Mouse (Mus musculus) bone marrow macrophage, adult 2 months (primary cell): ENCODE measurements around the gene Cd46. TPM values are rescaled to one million over a fixed set of nuclear protein-coding genes. Genes with fewer than 3 reads are reported as not detected.

Experiments used
- H3K27ac ChIP-seq: 2 replicates; pipeline ENCODE4 v1.5.1; 2012; ENCODE audit warnings: low read depth, low read length; ENCODE audit not compliant: insufficient read depth
- H3K4me1 ChIP-seq: 2 replicates; pipeline ENCODE4 v1.6.1; 2012; ENCODE audit warnings: low read length; ENCODE audit not compliant: control insufficient read depth, insufficient read depth
- H3K4me3 ChIP-seq: 2 replicates; pipeline ENCODE4 v1.5.1; 2012; ENCODE audit warnings: mild to moderate bottlenecking, low read length, moderate library complexity; ENCODE audit not compliant: insufficient read depth
- CTCF ChIP-seq: IDR thresholded peaks from 2 replicates; pipeline ENCODE4 v1.5.1; 2012; ENCODE audit warnings: low read depth, mild to moderate bottlenecking, low read length, moderate library complexity
- POLR2A ChIP-seq: IDR thresholded peaks from 2 replicates; pipeline ENCODE4 v1.6.1; 2012; ENCODE audit warnings: mild to moderate bottlenecking, low read depth, low read length, borderline replicate concordance
- polyA plus RNA-seq: library from polyadenylated mRNA; stranded (reverse); fragments of >200 nt; gene quantifications from 2 replicates; pipeline ENCODE4 v1.2.4, GENCODE M21; 2012; ENCODE audit not compliant: missing spikeins, insufficient read depth, insufficient read length

Gene Cd46
- polyA plus RNA-seq, 1 experiment, result 2.9 TPM

GRCm38 (mm10) chr1:195091699-195092219, 290 bp downstream of the Cd46 start:
- 0 out of 2 replicates have a peak overlapping the region, but pooled peaks have one; percentile 20 for H3K27ac ChIP-seq
- TF ChIP-seq CTCF (no peak), POLR2A (no peak)
- peak overlapping the region; percentile 70 for H3K4me3 ChIP-seq
- H3K4me1 ChIP-seq, result no peaks in the 10 kb centered on the region

DNA sequence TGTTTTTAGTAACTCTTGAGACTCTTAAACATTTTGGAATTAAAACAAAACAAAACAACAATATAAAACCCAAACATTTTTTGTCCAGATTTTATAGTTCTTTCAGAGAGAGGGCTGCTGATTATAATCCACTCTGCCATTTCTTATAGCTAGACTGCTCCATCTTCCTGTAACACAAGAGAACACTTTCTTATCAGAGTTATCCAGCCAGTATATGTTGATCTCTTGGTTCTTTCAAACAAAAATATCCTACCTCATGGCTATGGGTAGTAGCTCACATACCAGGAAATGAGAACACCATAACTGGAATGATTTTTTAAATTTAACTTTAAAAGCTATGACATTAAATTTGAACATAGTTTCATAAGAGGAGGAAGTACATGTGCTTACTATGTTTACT, 9.9 kb downstream of the Cd46 start:
- Histone ChIP-seq H3K27ac (no peak overlapping the region), H3K4me3 (no peak overlapping the region), H3K4me1 (no peaks in the 10 kb centered on the region)
- TF ChIP-seq POLR2A (no peak), CTCF (no peak)

DNA sequence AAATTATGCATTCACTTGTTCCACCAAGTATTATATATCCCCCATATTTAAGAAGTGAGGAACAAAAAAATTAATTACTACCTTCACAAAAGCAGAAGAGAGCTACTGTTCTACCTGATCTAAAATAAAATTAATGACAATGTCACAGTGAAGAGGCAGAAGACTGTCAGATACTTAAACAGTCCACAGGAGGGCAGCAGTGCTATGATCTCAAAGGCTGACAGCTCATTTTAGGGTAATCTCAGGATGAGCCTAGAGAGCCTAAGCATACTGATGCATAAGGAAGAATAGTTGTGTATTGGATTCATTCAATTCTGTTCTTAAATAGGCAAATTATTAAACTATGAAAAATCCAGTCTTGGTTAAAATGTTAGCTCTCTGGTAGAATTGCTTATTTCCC, 51.6 kb downstream of the Cd46 start:
- H3K4me1 ChIP-seq, result peaks cover 24% of the 10 kb centered on the region
- H3K4me3 ChIP-seq, result no peak overlapping the region
- TF ChIP-seq CTCF, result no peak
- TF ChIP-seq POLR2A, result no peak
- no peak overlapping the region for H3K27ac ChIP-seq

DNA sequence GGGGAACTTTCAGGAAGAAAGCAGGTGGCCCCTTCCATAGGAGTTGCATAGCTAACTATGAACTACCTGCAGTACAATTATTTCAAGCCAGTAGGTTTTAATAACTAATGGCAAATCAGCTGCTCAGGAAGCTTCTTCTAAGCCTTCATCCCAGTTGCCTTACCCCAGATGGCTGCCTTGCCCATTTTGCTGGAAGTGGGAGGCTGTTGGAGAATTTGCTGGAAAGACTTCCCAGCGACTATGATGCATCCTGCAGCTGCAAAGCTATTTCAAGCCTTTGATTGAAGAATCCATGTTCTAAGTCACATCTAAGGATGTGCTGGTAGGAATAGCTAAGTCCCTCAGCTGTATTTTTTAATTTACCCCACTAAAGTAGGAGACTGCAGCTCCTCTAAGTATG, 53.7 kb downstream of the Cd46 start:
- no peak overlapping the region for H3K4me3 ChIP-seq
- no peak overlapping the region for H3K27ac ChIP-seq
- TF ChIP-seq CTCF (no peak), POLR2A (no peak)

GRCm38 (mm10) chr1:195037985-195038384, 54.1 kb downstream of the Cd46 start:
- Histone ChIP-seq H3K4me1 (peaks cover 45% of the 10 kb centered on the region), H3K27ac (no peak overlapping the region), H3K4me3 (no peak overlapping the region)
- TF ChIP-seq POLR2A (no peak), CTCF (no peak)

More for the DNA sequence above, 53.7 kb downstream of the Cd46 start:
- peaks cover 41% of the 10 kb centered on the region for H3K4me1 ChIP-seq

GRCm38 (mm10) chr1:195037483-195037882, 54.6 kb downstream of the Cd46 start:
- Histone ChIP-seq H3K4me1 (peaks cover 50% of the 10 kb centered on the region), H3K4me3 (no peak overlapping the region), H3K27ac (no peak overlapping the region)
- TF ChIP-seq POLR2A (no peak), CTCF (no peak)

DNA sequence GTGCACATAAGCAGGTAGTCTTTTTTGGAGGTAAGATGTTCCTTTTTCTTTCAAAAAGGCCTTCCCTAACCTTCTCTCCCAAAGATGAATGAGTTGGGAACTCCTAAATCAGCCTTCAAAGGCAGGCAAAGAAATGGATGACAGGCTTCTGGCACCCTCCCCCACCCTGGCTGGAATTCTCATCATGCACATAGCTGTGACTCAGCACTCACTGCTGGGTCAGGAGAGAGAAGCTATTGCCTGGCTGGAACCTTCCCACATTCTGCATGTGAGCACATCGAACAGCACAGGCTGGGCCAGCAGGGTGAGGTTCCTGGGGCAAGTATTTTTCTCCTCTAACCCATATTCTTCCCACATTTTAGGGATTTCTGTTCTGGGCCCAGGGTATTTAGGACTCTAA, 58.1 kb downstream of the Cd46 start:
- no peak overlapping the region; the same call in 1 of the 2 replicates for H3K27ac ChIP-seq
- peaks cover 54% of the 10 kb centered on the region for H3K4me1 ChIP-seq
- no peak overlapping the region for H3K4me3 ChIP-seq
- TF ChIP-seq POLR2A (no peak), CTCF (no peak)

DNA sequence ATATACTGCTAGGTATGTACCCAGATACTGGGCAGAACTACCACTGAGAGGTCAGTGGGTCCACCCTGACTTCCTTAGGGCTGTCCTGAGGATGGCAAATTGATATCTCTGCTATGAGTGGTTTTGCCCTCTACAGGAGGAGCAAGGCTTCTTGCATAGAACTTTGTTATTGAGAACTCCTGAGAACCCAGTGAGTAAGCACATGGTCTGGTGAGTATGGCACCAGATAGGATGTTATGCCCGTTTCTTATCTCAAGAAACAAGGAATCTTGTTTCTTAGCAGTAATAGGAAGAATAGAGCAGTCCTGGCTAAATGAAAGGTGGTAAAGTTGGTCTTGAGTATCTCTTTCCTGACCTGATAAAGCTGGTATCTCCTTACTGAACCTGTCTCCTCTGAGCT, 59.3 kb downstream of the Cd46 start:
- H3K27ac ChIP-seq, result peak overlapping the region; percentile 8; the same call in 1 of the 2 replicates
- H3K4me3 ChIP-seq, result no peak overlapping the region
- H3K4me1 ChIP-seq, result peaks cover 47% of the 10 kb centered on the region

DNA sequence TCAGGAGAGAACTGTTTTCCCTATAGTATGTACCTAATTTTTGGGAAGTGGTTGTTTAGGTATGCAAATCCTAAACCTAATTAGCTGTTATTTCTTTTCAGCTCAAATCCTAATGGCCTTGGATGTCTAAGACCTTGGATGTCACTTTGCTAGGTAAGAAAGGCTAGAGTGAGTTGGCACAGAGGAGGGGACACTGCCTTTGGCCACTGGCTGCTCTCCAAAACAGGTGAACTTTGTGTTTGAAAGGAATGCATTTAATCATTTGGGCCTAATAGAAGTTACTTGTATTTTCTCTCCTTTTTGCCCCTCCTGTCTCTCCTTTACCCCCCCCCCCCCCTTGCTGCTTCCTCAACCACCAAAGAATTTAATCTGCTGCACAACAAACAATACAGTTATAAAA, 60.3 kb downstream of the Cd46 start:
- Histone ChIP-seq H3K27ac (peak overlapping the region; percentile 35; the same call in 1 of the 2 replicates), H3K4me3 (no peak overlapping the region), H3K4me1 (peaks cover 40% of the 10 kb centered on the region)
- TF ChIP-seq POLR2A (no peak), CTCF (no peak)

More for the DNA sequence above, 59.3 kb downstream of the Cd46 start:
- TF ChIP-seq POLR2A, result no peak
- TF ChIP-seq CTCF, result no peak

GRCm38 (mm10) chr1:195027507-195027906, 64.5 kb downstream of the Cd46 start:
- no peak overlapping the region for H3K27ac ChIP-seq
- H3K4me1 ChIP-seq, result peaks cover 28% of the 10 kb centered on the region
- H3K4me3 ChIP-seq, result no peak overlapping the region
- TF ChIP-seq CTCF (no peak), POLR2A (no peak)

GRCm38 (mm10) chr1:195023848-195024247, 68.2 kb downstream of the Cd46 start:
- Histone ChIP-seq H3K4me1 (peaks cover 31% of the 10 kb centered on the region), H3K4me3 (no peak overlapping the region), H3K27ac (peak overlapping the region; percentile 34; the same call in 1 of the 2 replicates)
- TF ChIP-seq CTCF (no peak), POLR2A (no peak)
